Mouse (Mus musculus) small intestine, adult 2 months (tissue): ENCODE measurements around the gene Trip11.

ENCODE experiments used
- CTCF ChIP-seq: fragments of 200-500 bp; IDR thresholded peaks from 2 replicates; pipeline ENCODE4 v1.5.1; 2012; ENCODE audit warnings: low read depth, mild to moderate bottlenecking, control low read depth, inconsistent platforms, low read length, moderate library complexity, mixed read lengths; ENCODE audit not compliant: insufficient replicate concordance, insufficient read length; ENCODE audit errors: extremely low read depth
- POLR2A ChIP-seq: fragments of 200-500 bp; IDR thresholded peaks from 2 replicates; pipeline ENCODE4 v1.6.1; 2012; ENCODE audit warnings: low read depth, mild to moderate bottlenecking, control low read depth, inconsistent platforms, low read length, moderate library complexity

- TF ChIP-seq POLR2A (no peak), CTCF (no peak)
Measured at GRCm38 (mm10) chr12:101911346-101911745, 1.7 kb downstream of the Trip11 start.
